Mouse (Mus musculus) liver, embryonic 14.5 days (tissue): Measurements from ENCODE around the gene AI854703.

ENCODE experiments used
- CTCF ChIP-seq: IDR thresholded peaks from 2 replicates; pipeline ENCODE4 v1.5.1; 2016; ENCODE audit warnings: antibody characterized with exemption, low read depth, control low read depth
- EP300 ChIP-seq: IDR thresholded peaks from 2 replicates; pipeline ENCODE4 v1.6.1; 2016; ENCODE audit warnings: antibody characterized with exemption, low read depth

DNA sequence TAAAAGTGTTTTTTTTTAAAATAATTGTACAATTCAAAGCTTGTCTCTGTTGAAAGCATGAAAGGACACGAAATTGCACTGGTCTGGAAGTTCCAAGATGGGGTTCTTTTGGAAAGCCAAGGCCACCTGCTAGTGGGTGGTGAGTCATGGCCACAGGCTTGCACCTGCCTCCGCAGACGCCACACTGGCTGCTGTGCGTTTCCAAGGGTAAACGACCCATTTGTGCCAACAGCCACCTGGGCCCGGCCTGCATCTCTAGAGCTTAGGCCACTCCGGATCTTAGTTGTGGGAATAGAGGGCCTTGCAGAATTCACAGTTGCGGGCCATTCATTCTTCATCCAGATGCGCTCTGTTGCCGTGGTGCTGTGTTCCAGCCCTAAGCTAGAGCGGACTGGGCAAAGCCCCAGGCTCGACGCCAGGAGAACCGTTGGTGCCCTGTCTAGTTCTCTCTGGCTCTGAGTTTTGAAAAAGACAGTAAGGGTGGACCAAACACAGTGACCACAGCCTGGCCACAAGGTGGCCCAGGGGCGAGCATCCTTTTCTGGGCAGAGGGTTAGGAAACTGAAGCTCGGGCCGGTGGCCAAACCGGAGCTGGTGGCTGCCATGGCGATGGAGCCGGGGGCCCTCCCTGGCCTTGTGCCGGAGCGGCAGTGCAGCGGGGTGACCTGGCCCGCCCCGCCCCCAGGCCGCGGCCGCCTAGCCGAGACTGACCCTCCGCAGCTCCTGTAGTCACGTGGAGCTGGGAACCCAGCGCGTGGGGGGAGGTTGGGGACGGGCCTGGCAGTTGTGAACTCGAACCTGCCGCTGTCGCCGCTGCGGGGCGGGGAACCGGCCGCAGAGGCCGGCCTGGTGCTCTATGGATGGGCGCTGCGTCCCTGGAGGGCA is 33.2 kb upstream of the AI854703 start, which contains the start of the genes Repin1 and Gm44965:
- 0 out of 2 replicates have a peak, but pooled peaks have one; percentile 29 for TF ChIP-seq CTCF
- TF ChIP-seq EP300, result no peak
